Mouse (Mus musculus): ENCODE measurements at regions not wholly inside any gene's neighbourhood (a gene's known extent, or its start where the extent isn't known, plus 50 kb on each side); places are given as distances from the start of the nearest gene placed in this dataset.
A peak's percentile ranks its signal among the peaks of the same experiment; 100 is the strongest.

GRCm38 (mm10) chr9:61129186-61129585, 243.0 kb upstream of the Tle3 start:
- DNase-seq (ENCODE audit: extremely low read depth, low read depth, low spot score) = no peak

GRCm38 (mm10) chr9:61130877-61131276, 241.3 kb upstream of the Tle3 start:
- no peak for DNase-seq (ENCODE audit: extremely low read depth, low read depth, low spot score)

- no peak for DNase-seq (ENCODE audit: extremely low read depth, low read depth, low spot score)
These were observed 236.8 kb upstream of the Tle3 start for GRCm38 (mm10) chr9:61135263-61135882.

DNA sequence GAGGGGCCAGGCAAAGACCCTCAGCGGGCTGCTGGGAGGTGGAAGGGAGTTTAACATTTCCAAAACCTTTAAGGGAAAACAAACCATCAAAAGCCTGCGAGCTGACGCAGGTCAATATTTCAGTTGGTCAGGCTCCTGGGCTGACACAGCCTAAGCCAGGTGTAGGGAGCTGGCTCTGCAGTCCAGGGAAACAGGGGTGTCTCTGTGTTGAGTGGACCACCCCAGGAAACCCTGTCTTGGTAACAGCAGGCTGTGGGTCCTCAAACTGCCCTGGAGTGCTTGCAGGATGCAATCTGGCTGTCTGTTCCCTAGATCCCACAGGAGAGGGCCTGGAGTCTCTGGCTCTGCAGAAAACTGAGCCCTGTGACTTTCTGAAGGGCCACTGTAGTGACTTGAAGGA, 236.2 kb upstream of the Tle3 start:
- DNase-seq (ENCODE audit: extremely low read depth, low read depth, low spot score) = no peak

GRCm38 (mm10) chr9:61138741-61139368, 233.3 kb upstream of the Tle3 start:
- no peak for DNase-seq (ENCODE audit: extremely low read depth, low read depth, low spot score)

- no peak for DNase-seq (ENCODE audit: extremely low read depth, low read depth, low spot score)
These were observed 229.1 kb upstream of the Tle3 start for GRCm38 (mm10) chr9:61143101-61143500.

- no peak for DNase-seq (ENCODE audit: extremely low read depth, low read depth, low spot score)
These were observed 227.4 kb upstream of the Tle3 start for GRCm38 (mm10) chr9:61144685-61145318.

GRCm38 (mm10) chr9:61145738-61146137, 226.4 kb upstream of the Tle3 start:
- no peak for DNase-seq (ENCODE audit: extremely low read depth, low read depth, low spot score)

- DNase-seq (ENCODE audit: extremely low read depth, low read depth, low spot score) = no peak
These were observed 221.0 kb upstream of the Tle3 start for GRCm38 (mm10) chr9:61151201-61151600.

- DNase-seq (ENCODE audit: extremely low read depth, low read depth, low spot score) = peak; percentile 25
These were observed 220.2 kb upstream of the Tle3 start for GRCm38 (mm10) chr9:61151901-61152337.

GRCm38 (mm10) chr9:61154721-61155120, 217.4 kb upstream of the Tle3 start:
- DNase-seq (ENCODE audit: extremely low read depth, low read depth, low spot score) = no peak

- no peak for DNase-seq (ENCODE audit: extremely low read depth, low read depth, low spot score)
These were observed 216.3 kb upstream of the Tle3 start for GRCm38 (mm10) chr9:61155851-61156250.

- DNase-seq (ENCODE audit: extremely low read depth, low read depth, low spot score) = no peak
These were observed 213.9 kb upstream of the Tle3 start for GRCm38 (mm10) chr9:61158192-61158770.

DNA sequence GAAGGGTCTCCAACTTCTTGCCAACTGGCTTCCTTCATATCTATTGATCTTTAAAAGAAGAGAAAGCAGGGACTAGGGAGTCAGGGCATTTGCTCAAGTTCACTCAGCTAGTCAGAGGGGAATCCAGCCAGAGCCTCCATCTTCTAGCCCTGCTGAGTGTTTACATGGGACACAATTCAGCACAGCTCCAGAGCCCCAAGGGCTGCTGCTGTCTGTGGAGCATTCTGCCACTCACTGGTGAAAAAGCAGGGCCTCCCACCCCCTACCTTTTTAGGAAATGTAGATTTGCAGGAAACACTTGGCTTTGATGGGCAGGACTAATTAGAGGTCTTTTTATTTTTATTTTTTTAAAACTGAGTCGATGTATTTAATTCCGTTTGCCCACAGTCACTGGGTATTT, 213.0 kb upstream of the Tle3 start:
- no peak for DNase-seq (ENCODE audit: extremely low read depth, low read depth, low spot score)

DNA sequence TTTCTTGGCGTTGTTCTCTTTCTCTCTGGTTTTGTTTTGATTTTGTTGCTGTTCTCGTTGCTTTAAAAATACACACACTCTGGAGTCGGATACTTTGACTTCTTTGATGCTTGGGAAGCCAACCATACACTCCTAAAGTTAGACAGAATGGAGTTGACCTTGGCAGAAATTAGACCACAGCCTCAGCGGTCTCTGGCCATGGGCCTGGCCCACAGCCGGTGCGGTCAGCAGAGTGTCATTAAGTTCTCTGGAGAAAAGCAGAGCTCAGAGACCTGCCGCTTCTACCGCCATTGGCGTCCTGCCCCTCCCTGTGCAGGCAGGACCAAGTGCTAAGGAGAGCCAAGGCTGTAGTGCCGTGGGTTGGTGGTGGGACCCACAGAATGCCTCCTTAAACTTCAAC, 212.6 kb upstream of the Tle3 start:
- DNase-seq (ENCODE audit: extremely low read depth, low read depth, low spot score) = no peak

DNA sequence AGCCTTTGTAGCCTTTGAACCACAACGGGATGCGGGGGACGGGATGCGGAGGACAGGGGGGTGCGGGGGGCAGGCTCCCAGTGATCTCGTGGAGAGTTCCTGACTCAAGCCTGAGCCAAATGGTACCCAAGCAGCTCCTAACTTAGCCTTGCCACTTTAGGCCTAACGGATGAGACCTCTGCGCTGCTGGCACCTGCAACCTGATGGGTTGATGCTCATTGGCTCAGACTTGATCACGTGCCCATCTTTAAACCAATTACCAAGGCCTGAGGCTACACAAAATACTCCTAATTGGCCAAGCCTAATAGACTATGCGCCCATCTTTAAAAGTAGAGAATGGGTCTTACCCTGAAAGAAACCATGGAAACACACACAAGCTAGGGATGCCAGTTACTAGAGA, 209.3 kb upstream of the Tle3 start:
- DNase-seq (ENCODE audit: extremely low read depth, low read depth, low spot score) = no peak

DNA sequence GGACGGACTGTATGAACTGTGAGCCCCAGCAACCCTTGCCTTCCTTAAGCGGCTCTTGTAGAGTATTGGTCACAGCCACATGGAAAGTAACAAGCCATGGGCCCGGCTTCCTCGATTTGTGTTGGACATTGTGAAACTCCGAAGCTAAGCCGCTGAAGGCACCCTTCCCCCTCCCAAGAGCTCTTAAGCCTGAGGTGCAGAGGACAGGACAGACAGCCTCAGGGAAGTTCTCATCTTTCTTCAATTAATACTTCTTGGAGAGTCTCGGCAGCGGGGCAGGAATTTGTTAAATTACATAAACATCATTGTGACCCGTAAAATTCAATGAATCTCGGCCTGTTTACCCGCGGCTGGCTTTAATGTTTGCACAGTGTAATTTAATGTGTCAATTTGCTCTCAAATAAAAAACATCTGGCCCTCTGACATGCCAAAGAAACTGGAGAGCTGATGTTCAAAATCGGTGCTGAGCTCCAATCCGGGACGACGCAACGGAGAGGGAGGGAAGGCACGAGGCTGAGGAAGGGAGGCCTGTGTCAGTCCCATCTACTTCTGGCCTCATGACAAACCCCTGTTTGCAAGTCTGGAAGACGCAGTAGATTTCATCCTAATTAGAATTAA, 208.4 kb upstream of the Tle3 start:
- DNase-seq (ENCODE audit: extremely low read depth, low read depth, low spot score) = no peak

- DNase-seq (ENCODE audit: extremely low read depth, low read depth, low spot score) = no peak
These were observed 207.5 kb upstream of the Tle3 start for GRCm38 (mm10) chr9:61164501-61165251.

GRCm38 (mm10) chr9:61166115-61166514, 206.1 kb upstream of the Tle3 start:
- DNase-seq (ENCODE audit: extremely low read depth, low read depth, low spot score) = no peak

GRCm38 (mm10) chr9:61167097-61167842, 204.9 kb upstream of the Tle3 start:
- DNase-seq (ENCODE audit: extremely low read depth, low read depth, low spot score) = no peak
